Mouse (Mus musculus) CD8-positive naive resting alpha-beta T cell, adult 57 days (primary cell): Measurements from ENCODE around the gene Tmem45b. TPM values are rescaled to one million over a fixed set of nuclear protein-coding genes. Genes with fewer than 3 reads are reported as not detected.

Experiments used
- total RNA-seq: library from RNA; stranded (reverse); gene quantifications from one replicate; pipeline ENCODE4 v1.2.4, GENCODE M21; 2023

Tmem45b gene
- total RNA-seq, result not detected

DNA sequence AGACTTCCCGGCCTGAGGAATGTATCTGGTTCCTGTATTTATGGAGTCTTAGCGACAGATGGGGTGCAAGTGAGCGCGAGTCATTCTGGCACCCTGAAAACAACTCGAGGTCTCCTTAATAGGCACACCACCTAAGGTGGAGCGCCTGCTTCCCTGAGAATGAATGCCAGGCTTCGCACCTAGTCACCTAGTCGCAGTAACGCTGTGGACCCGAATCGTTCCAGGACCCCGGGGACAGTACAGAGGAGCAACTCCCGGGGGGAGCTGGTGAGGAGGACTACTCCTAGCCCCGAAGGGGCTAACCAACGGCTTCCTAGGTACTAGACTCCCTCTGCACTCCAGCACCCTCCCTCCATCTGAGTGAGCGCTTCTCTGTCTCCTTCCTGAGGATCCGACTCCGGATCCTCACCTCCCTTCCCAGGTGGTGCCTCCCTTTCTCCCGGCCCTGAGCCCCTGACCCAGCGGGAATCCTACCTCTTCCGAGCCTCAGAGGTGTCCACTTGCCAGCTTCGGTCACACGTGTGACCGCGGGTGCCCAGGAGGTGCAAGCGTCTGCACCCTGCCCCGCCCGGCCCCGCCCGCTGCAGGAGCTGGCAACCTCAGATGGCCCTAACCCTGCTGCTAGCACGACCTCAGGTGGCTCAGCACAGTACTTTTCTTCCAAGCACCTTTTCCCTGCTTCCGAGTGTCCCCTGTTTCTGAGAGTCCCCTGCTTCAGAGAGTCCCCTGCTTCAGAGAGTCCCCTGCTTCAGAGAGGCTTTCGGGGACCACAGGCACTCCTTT is at the start of gene Tmem45b:
TSS of gene Tmem45b (minus strand) at position 771 of the 783 bp plus-strand sequence.

DNA sequence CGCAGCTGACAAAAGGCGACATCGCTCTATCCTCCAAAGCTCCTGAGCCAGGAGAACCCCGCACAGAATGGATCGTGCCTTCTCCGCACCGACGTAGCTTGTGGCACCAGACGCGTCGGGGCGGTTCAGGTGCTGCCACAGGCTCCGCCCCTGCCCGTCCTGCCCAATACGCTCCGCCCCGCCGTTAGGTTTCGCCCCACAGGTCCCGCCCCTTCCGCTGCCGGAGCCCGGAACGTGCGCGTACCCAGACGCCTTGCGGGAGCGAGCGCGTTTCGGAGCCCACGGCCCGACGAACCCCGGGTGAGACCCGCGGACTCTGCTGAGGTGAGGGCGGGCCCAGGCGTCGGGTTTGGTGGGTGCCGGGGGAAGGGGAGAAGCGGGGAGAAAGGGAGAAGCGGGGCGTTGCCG is 78.3 kb downstream of the Tmem45b start, which contains the start of gene Nfrkb:
TSS of gene Nfrkb (plus strand) at position 246 of the 408 bp plus-strand sequence.

Other genes starting within 250 kb of the Tmem45b start
- gene Prdm10, start 183.9 kb downstream of the Tmem45b start, total RNA-seq, result 20.9 TPM
- gene Nfrkb, start 78.3 kb downstream of the Tmem45b start, total RNA-seq, result 102 TPM